Mouse (Mus musculus): Measurements from ENCODE around the gene Coq10b. TPM values are rescaled to one million over a fixed set of nuclear protein-coding genes. Genes with fewer than 3 reads are reported as not detected.
"Not testable (repeated sequence)": the region's sequence is repeated elsewhere in the genome, so short reads cannot be mapped to it uniquely, and the experiment has no call there.

The Coq10b gene
- polyA plus RNA-seq, 1 experiment from 2014 or later: 32.0 TPM

DNA sequence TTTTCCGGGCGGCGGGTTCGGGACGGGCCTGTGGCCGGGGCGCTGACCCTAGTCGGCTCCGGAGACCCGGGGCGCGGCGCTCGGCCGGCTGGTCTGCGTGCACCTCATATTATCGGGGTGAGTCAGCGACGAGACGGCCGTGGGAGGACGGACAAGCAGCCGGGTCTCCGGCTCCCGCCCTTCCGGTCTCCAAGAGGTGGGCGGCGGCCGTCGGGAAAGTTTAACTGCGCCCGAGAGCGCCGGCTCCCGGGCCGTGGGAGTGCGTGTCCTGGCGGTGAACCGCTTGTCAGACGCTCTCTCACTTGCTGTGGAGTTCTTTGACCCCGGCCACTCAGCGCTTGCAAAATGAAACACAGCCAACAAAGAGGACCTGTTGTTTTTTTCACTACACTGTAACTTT lies 435 bp downstream of the Coq10b start:
- Histone ChIP-seq H3K4me3 (replicated peaks; ENCODE audit: low read length) (peak overlapping the region; percentile 87), H3K9me3 (ENCODE audit: control insufficient read depth, low read length) (no peaks in the 10 kb centered on the region), H3K27ac (peak overlapping the region; percentile 79), H3K4me1 (replicated peaks; ENCODE audit: control insufficient read depth, insufficient read depth, low read length) (peaks cover 9% of the 10 kb centered on the region), H3K9ac (peak overlapping the region; percentile 75), H3K36me3 (replicated peaks; ENCODE audit: control insufficient read depth, insufficient read depth) (no peaks in the 10 kb centered on the region), H3K27me3 (ENCODE audit: control insufficient read depth, insufficient read depth, low read length) (no peaks in the 10 kb centered on the region), H3K4me2 (replicated peaks) (peak overlapping the region; percentile 73)
- ATAC-seq (ENCODE audit: low FRiP score): no peak; the same call in 1 of the 2 replicates
- WGBS: under 1% methylated on average over 42 of the region's 42 CpGs
- no peak for DNase-seq (ENCODE audit: low spot score)

DNA sequence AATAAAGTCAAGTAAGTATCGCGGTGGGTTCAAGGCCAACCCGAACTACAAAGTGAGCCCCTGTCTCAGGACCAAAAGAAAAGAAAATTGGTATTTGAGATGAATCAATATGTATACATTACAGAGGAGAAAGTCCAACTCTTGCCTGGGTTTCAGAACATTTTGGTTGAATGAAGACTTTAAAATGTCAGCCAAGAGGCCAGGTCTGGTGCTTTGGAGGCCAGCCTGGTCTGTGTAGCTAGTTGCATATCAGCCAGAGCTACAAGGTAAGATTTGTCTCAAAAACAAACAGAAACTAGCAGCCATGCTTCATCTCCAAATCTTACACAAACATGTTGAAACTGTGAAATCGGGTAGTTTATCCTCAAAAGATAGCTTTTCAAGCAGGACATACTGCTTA lies 1.0 kb downstream of the Coq10b start:
- peak overlapping the region; percentile 87 for H3K4me3 ChIP-seq (replicated peaks; ENCODE audit: low read length)
- peak overlapping the region; percentile 73 for H3K4me2 ChIP-seq (replicated peaks)
- H3K9ac ChIP-seq: peak overlapping the region; percentile 75
- 81% methylated on average over 4 of the region's 4 CpGs for WGBS
- H3K9me3 ChIP-seq (ENCODE audit: control insufficient read depth, low read length): no peaks in the 10 kb centered on the region
- no peak overlapping the region for H3K27ac ChIP-seq
- no peaks in the 10 kb centered on the region for H3K36me3 ChIP-seq (replicated peaks; ENCODE audit: control insufficient read depth, insufficient read depth)
- H3K4me1 ChIP-seq (replicated peaks; ENCODE audit: control insufficient read depth, insufficient read depth, low read length): peaks cover 9% of the 10 kb centered on the region
- DNase-seq (ENCODE audit: low spot score) (no peak), ATAC-seq (ENCODE audit: low FRiP score) (no peak)
- no peaks in the 10 kb centered on the region for H3K27me3 ChIP-seq (ENCODE audit: control insufficient read depth, insufficient read depth, low read length)

DNA sequence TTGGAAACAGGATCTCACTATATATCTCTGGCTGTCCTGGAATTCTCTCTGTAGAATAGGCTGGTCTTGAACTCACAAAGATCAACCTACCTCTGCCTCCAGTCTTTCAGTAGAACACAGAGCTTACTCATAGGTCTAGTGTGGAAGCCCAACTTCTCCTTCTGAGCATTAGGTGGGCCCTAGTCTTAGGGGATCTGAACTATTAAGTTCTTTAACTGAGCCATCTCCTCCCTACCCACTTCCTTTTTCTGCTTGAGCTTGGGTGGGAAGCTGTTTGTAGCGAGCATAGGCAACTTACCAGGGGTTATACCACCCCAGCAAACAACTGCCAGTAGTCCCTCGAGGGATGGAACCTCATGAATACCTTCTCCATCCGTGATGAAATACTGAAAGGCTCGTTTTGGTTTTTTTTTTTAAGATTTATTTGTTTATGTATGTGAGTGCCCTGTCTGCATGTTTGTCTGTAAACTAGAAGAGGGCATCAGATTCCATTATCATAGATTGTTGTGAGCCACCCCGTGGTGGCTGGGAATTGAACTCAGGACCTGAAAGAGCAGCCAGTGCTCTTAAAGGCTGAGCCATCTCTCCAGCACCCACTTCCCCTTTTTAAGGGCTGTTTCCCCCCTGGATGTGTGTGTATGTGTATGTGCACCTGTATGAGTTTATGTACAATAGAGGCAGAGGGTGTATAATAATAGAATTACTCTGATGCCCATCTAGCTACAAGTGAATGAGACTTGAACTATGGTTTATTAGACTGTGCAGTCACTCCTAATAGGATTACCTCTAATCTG lies 2.9 kb downstream of the Coq10b start:
- H3K4me3 ChIP-seq (replicated peaks; ENCODE audit: low read length): no peak overlapping the region
- ATAC-seq (ENCODE audit: low FRiP score): no peak
- H3K9ac ChIP-seq: no peak overlapping the region
- no peaks in the 10 kb centered on the region for H3K36me3 ChIP-seq (replicated peaks; ENCODE audit: control insufficient read depth, insufficient read depth)
- no peak overlapping the region for H3K27ac ChIP-seq
- no peaks in the 10 kb centered on the region for H3K27me3 ChIP-seq (ENCODE audit: control insufficient read depth, insufficient read depth, low read length)
- WGBS: 86% methylated on average over 5 of the region's 5 CpGs
- no peak overlapping the region for H3K4me2 ChIP-seq (replicated peaks)
- H3K4me1 ChIP-seq (replicated peaks; ENCODE audit: control insufficient read depth, insufficient read depth, low read length): peaks cover 9% of the 10 kb centered on the region
- DNase-seq (ENCODE audit: low spot score): no peak
- H3K9me3 ChIP-seq (ENCODE audit: control insufficient read depth, low read length): no peaks in the 10 kb centered on the region

DNA sequence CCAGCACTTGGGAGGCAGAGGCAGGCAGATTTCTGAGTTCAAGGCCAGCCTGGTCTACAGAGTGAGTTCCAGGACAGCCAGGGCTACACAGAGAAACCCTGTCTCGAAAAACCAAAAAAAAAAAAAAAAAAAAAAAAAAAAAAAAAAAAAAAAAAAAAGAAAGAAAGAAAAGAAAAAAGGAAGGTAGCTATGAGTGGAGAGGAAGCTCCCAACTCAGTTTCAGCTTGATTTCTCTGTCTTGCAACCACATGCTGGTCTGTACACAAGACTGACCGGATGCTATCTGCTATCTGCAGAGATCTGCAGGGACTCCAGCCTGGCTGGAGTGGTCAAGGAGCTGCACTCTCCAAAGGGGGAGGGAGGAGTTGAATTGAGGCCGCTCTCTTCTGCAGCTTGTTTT lies 5.8 kb downstream of the Coq10b start:
- not testable (repeated sequence) for H3K4me3 ChIP-seq (replicated peaks; ENCODE audit: low read length); DNase-seq (ENCODE audit: low spot score); H3K27ac ChIP-seq; ATAC-seq (ENCODE audit: low FRiP score); H3K9me3 ChIP-seq (ENCODE audit: control insufficient read depth, low read length); H3K4me1 ChIP-seq (replicated peaks; ENCODE audit: control insufficient read depth, insufficient read depth, low read length); H3K27me3 ChIP-seq (ENCODE audit: control insufficient read depth, insufficient read depth, low read length); H3K36me3 ChIP-seq (replicated peaks; ENCODE audit: control insufficient read depth, insufficient read depth); H3K4me2 ChIP-seq (replicated peaks); H3K9ac ChIP-seq
- WGBS: 88% methylated on average over 2 of the region's 3 CpGs

DNA sequence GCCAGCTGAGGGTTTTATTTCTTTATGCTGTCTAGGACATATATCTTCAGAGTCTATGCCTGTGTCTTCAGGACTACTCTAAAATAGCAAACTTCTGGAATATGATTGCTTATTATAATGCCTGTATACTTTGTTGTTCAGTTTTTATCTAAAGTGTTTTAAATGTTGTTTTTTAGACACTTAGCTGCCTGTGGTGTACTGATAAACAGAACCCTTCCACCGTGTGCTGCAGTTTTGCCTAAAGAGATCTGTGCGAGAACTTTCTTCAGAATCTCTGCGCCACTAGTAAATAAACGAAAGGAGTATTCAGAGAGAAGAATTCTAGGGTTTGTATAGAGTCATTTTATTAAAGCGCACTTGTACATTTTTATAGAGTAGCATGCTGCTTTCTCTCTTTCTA lies 8.5 kb downstream of the Coq10b start:
- DNase-seq (ENCODE audit: low spot score): no peak
- Histone ChIP-seq H3K4me1 (replicated peaks; ENCODE audit: control insufficient read depth, insufficient read depth, low read length) (no peaks in the 10 kb centered on the region), H3K36me3 (replicated peaks; ENCODE audit: control insufficient read depth, insufficient read depth) (peaks cover 30% of the 10 kb centered on the region), H3K27ac (no peak overlapping the region), H3K9ac (no peak overlapping the region), H3K4me3 (replicated peaks; ENCODE audit: low read length) (no peak overlapping the region), H3K27me3 (ENCODE audit: control insufficient read depth, insufficient read depth, low read length) (no peaks in the 10 kb centered on the region), H3K9me3 (ENCODE audit: control insufficient read depth, low read length) (no peaks in the 10 kb centered on the region), H3K4me2 (replicated peaks) (no peak overlapping the region)
- ATAC-seq (ENCODE audit: low FRiP score): no peak
- 96% methylated on average over 5 of the region's 5 CpGs for WGBS

DNA sequence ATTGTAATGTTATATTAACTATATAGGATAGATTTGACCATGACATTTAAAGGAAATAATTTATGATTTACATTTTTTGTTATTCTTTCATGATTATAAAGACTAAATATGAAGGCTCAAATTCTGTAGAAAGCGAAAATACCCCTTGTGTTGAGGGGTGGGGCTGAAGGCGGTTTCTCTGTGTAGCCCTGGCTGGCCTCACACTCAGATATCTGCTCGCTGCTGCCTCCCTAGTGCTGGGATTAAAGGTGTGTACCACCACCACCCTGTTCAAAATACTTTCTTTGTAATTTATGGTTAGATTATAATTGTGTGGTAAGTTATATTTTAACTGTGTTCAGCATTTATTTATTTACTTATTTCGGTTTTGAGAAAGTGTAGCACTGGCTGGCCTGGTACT lies 9.2 kb downstream of the Coq10b start:
- no peak overlapping the region for H3K4me2 ChIP-seq (replicated peaks)
- H3K27me3 ChIP-seq (ENCODE audit: control insufficient read depth, insufficient read depth, low read length): no peaks in the 10 kb centered on the region
- no peak overlapping the region for H3K27ac ChIP-seq
- H3K36me3 ChIP-seq (replicated peaks; ENCODE audit: control insufficient read depth, insufficient read depth): peaks cover 37% of the 10 kb centered on the region
- no peaks in the 10 kb centered on the region for H3K9me3 ChIP-seq (ENCODE audit: control insufficient read depth, low read length)
- no peak overlapping the region for H3K9ac ChIP-seq
- ATAC-seq (ENCODE audit: low FRiP score): no peak
- no peak overlapping the region for H3K4me3 ChIP-seq (replicated peaks; ENCODE audit: low read length)
- no peak for DNase-seq (ENCODE audit: low spot score)
- no peaks in the 10 kb centered on the region for H3K4me1 ChIP-seq (replicated peaks; ENCODE audit: control insufficient read depth, insufficient read depth, low read length)
- 95% methylated on average over 4 of the region's 4 CpGs for WGBS

DNA sequence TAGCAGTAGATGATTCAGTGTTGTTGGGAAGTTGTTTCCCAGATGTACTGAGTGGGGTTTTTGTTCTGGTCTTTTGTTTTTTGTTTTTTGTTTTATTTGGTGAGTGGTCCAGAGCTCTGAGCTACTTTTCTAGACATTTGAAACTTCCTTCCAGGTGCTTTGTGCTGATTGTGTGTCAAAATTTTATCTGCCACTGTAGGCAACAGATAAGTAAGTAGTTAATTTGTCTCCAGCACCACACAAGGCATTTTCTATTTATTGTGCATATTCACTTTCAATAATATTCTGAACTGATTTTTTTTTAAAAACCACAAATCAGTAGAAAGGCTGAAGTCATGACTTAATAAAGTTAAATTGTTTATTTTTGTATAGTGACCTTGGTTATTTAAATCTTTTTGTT lies 19.8 kb downstream of the Coq10b start:
- H3K4me2 ChIP-seq (replicated peaks); H3K9me3 ChIP-seq (ENCODE audit: control insufficient read depth, low read length); DNase-seq (ENCODE audit: low spot score); H3K4me3 ChIP-seq (replicated peaks; ENCODE audit: low read length); H3K9ac ChIP-seq; H3K4me1 ChIP-seq (replicated peaks; ENCODE audit: control insufficient read depth, insufficient read depth, low read length); H3K27ac ChIP-seq; H3K27me3 ChIP-seq (ENCODE audit: control insufficient read depth, insufficient read depth, low read length); ATAC-seq (ENCODE audit: low FRiP score): not testable (repeated sequence)
- H3K36me3 ChIP-seq (replicated peaks; ENCODE audit: control insufficient read depth, insufficient read depth): peaks cover 49% of the 10 kb centered on the region

DNA sequence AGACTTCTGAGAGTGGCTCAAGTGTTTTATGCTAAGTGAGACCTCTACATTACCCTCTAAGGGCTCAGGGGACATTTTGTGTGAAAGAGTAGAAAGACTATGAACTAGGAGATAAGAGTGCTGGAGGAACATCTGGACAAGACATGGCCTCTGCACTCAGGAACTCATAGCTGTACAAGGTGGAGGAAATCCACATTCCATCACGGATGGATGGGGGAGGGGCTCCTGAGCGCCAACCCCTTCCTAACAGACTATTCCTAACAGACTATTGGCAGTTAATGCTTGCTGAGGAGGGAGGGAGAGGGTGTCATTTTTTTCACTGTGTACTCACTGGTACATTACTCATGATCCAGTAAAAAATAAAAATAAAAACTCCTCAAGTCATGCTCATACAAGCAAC lies 22.2 kb downstream of the Coq10b start:
- no peak overlapping the region for H3K4me2 ChIP-seq (replicated peaks)
- 79% methylated on average over 2 of the region's 2 CpGs for WGBS
- H3K4me1 ChIP-seq (replicated peaks; ENCODE audit: control insufficient read depth, insufficient read depth, low read length): no peaks in the 10 kb centered on the region
- no peaks in the 10 kb centered on the region for H3K9me3 ChIP-seq (ENCODE audit: control insufficient read depth, low read length)
- H3K4me3 ChIP-seq (replicated peaks; ENCODE audit: low read length): no peak overlapping the region
- peaks cover 53% of the 10 kb centered on the region for H3K36me3 ChIP-seq (replicated peaks; ENCODE audit: control insufficient read depth, insufficient read depth)
- H3K27ac ChIP-seq: no peak overlapping the region
- ATAC-seq (ENCODE audit: low FRiP score) (no peak), DNase-seq (ENCODE audit: low spot score) (no peak)
- no peaks in the 10 kb centered on the region for H3K27me3 ChIP-seq (ENCODE audit: control insufficient read depth, insufficient read depth, low read length)
- no peak overlapping the region for H3K9ac ChIP-seq

DNA sequence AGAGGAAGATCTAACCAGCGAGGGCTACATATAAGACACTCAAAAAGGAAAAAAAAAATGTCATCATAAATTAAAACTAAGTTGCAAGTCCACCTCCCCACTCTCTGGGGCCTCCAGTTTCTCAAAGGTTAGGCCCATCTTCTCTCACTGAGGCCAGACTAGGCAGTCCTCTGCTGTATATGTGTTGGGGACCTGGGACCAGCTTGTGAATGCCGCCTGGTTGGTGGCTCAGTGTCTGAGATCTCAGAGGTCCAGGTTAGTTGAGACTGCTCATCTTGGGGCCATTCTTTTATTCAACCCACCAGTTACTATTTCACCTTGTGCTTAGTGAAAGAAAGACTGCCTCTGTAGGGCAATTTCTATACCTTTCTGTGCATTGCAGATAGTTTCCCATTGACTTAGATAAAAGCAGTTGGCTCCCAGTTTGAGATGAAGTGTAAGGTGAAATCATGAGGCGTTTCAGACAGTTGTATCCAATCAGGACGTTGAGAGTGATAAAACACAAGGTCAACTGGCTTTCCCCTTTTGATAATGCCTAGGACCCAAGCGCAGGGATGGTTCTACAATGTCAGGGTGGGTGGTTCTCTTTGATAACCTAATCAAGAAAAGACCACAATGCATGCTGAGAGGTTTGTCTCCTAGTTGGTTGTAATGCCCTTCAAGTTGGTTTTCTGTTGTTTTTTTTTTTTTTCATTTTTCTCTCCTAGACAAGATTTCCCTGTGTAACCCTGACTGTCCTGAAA lies 23.3 kb downstream of the Coq10b start:
- DNase-seq (ENCODE audit: low spot score) (no peak), ATAC-seq (ENCODE audit: low FRiP score) (no peak)
- no peak overlapping the region for H3K9ac ChIP-seq
- no peak overlapping the region for H3K4me2 ChIP-seq (replicated peaks)
- H3K36me3 ChIP-seq (replicated peaks; ENCODE audit: control insufficient read depth, insufficient read depth): peaks cover 62% of the 10 kb centered on the region
- H3K4me3 ChIP-seq (replicated peaks; ENCODE audit: low read length): no peak overlapping the region
- WGBS: 81% methylated on average over 5 of the region's 5 CpGs
- H3K9me3 ChIP-seq (ENCODE audit: control insufficient read depth, low read length): no peaks in the 10 kb centered on the region
- H3K27ac ChIP-seq: no peak overlapping the region
- no peaks in the 10 kb centered on the region for H3K27me3 ChIP-seq (ENCODE audit: control insufficient read depth, insufficient read depth, low read length)
- H3K4me1 ChIP-seq (replicated peaks; ENCODE audit: control insufficient read depth, insufficient read depth, low read length): no peaks in the 10 kb centered on the region
